Mouse (Mus musculus) midbrain, embryonic 13.5 days (tissue): ENCODE data around the gene Fancf. TPM values are rescaled to one million over a fixed set of nuclear protein-coding genes. Genes with fewer than 3 reads are reported as not detected.

Experiments used
- ATAC-seq: fragments of 200-750 bp; cut with Nextera tagmentation; 2 replicates; pipeline ENCODE4 v1.8.0; 2017; ENCODE audit warnings: mild to moderate bottlenecking, moderate TSS enrichment, moderate library complexity
- H3K27ac ChIP-seq: fragments of 300-500 bp; sonication (generic); 2 replicates; pipeline ENCODE4 v1.5.1; 2015; ENCODE audit warnings: inconsistent platforms, mild to moderate bottlenecking, moderate library complexity
- H3K27me3 ChIP-seq: fragments of 300-500 bp; sonication (generic); 2 replicates; pipeline ENCODE4 v1.6.1; 2015; ENCODE audit warnings: mild to moderate bottlenecking, inconsistent platforms
- H3K36me3 ChIP-seq: fragments of 300-500 bp; sonication (generic); 2 replicates; pipeline ENCODE4 v1.6.1; 2015; ENCODE audit warnings: mild to moderate bottlenecking, inconsistent platforms
- H3K4me1 ChIP-seq: fragments of 300-500 bp; sonication (generic); replicated peaks from 2 replicates; pipeline ENCODE4 v1.6.1; 2015; ENCODE audit warnings: inconsistent platforms
- H3K4me2 ChIP-seq: fragments of 300-500 bp; sonication (generic); replicated peaks from 2 replicates; pipeline ENCODE4 v1.6.1; 2015; ENCODE audit warnings: moderate library complexity, mild to moderate bottlenecking, inconsistent platforms
- H3K4me3 ChIP-seq: fragments of 300-500 bp; sonication (generic); replicated peaks from 2 replicates; pipeline ENCODE4 v1.5.1; 2015; ENCODE audit warnings: mild to moderate bottlenecking, inconsistent platforms
- H3K9ac ChIP-seq: fragments of 300-500 bp; sonication (generic); replicated peaks from 2 replicates; pipeline ENCODE4 v1.6.1; 2015; ENCODE audit warnings: mild to moderate bottlenecking, inconsistent platforms
- H3K9me3 ChIP-seq: fragments of 300-500 bp; sonication (generic); 2 replicates; pipeline ENCODE4 v1.6.1; 2016; ENCODE audit warnings: mild to moderate bottlenecking, inconsistent platforms
- WGBS: fragments of 180-500 bp; shearing (Covaris S2); methylation state at CpG from one replicate; pipeline ENCODE4 v1.1.7; 2015; 5-methylcytosine and 5-hydroxymethylcytosine counted together
- polyA plus RNA-seq: library from polyadenylated mRNA; unstranded; fragments of >200 nt; fragmentation: Nextera tagmentation; extraction: Ambion mirVana; gene quantifications from 2 replicates; pipeline ENCODE4 v1.2.1, GENCODE M21; 2015

Fancf gene
- polyA plus RNA-seq, 1 experiment from 2014 or later = 9.8 TPM

DNA sequence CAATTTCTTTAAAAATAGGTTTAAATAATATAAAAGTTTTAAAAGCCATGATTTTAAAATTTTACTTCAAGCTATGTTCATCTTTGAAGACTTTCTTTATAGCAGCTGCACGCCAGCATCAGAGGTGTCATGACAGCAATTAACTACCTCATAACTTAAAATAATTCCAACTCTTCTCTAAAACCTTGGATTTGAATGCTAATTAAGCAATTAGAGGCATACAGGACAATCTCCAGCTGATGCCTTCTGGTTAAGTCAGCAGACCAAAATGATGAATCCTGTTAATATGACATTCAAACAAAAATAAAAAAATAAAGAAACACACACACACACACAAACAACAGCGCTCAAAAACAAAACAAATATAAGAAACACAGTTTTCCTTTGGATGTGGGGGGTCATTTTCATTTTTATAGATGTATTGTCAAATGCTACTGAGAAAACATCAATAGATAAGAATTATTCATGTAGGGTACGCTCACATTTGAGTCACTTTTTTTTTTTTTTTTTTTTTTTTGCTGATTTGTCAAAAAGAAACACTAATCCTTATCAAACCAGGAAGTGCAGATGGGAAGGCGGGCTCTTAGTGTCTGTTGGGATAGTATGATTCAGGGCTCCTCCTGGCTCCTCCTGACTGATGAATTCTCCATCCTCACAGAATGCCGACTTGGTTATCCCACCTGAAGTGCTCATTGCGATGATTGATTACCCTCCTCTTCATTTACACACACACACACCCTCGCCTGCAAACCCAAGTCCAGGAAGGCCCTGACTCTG, 38.3 kb downstream of the Fancf start:
- WGBS = 57% methylated on average over 7 of the region's 7 CpGs
- Histone ChIP-seq H3K27me3 (no peaks in the 10 kb centered on the region), H3K4me3 (no peak overlapping the region), H3K27ac (peak overlapping the region; percentile 76), H3K4me1 (peaks cover 3% of the 10 kb centered on the region; the same call in 1 of the 2 replicates), H3K9me3 (no peaks in the 10 kb centered on the region), H3K4me2 (no peak overlapping the region), H3K9ac (no peak overlapping the region), H3K36me3 (no peaks in the 10 kb centered on the region)
- peak; percentile 77 for ATAC-seq

DNA sequence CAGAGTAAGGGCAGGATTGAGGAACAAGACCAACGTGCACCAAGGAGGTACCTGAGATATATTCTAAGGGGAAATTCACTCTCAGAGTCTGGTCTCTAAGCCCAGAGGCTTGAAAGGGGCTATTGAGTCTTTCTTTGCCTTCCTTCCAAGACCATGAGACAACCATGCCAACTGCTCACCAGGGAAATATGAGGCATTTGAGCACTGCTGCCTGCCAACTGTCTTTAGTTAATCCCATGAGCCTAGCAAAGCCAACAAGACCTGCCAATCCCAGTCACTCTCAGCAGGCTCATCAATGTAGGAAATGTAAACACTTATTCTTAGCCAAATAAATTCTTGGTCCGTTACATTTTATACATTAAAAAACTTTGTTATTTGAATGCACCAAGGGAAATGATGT, 40.6 kb downstream of the Fancf start:
- H3K9me3 ChIP-seq = no peaks in the 10 kb centered on the region
- H3K9ac ChIP-seq = no peak overlapping the region
- no peak overlapping the region for H3K27ac ChIP-seq
- H3K36me3 ChIP-seq = no peaks in the 10 kb centered on the region
- H3K4me3 ChIP-seq = no peak overlapping the region
- H3K4me2 ChIP-seq = no peak overlapping the region
- H3K4me1 ChIP-seq = peaks cover 3% of the 10 kb centered on the region; the same call in 1 of the 2 replicates
- 74% methylated on average over 2 of the region's 2 CpGs for WGBS
- ATAC-seq = no peak
- H3K27me3 ChIP-seq = no peaks in the 10 kb centered on the region

GRCm38 (mm10) chr7:51819891-51820290, 42.2 kb downstream of the Fancf start:
- Histone ChIP-seq H3K4me1 (peaks cover 3% of the 10 kb centered on the region; the same call in 1 of the 2 replicates), H3K27ac (no peak overlapping the region), H3K27me3 (no peaks in the 10 kb centered on the region), H3K36me3 (no peaks in the 10 kb centered on the region), H3K4me2 (no peak overlapping the region), H3K9ac (no peak overlapping the region), H3K4me3 (no peak overlapping the region), H3K9me3 (no peaks in the 10 kb centered on the region)
- no peak for ATAC-seq
- 76% methylated on average over 1 of the region's 1 CpGs for WGBS

- Histone ChIP-seq H3K9me3 (no peaks in the 10 kb centered on the region), H3K36me3 (no peaks in the 10 kb centered on the region), H3K9ac (no peak overlapping the region), H3K4me2 (no peak overlapping the region), H3K4me3 (no peak overlapping the region), H3K27ac (no peak overlapping the region), H3K4me1 (no peaks in the 10 kb centered on the region), H3K27me3 (no peaks in the 10 kb centered on the region)
- WGBS = 73% methylated on average over 3 of the region's 3 CpGs
- no peak for ATAC-seq
Measured at GRCm38 (mm10) chr7:51818251-51818974, 43.7 kb downstream of the Fancf start.

GRCm38 (mm10) chr7:51816283-51816839, 45.7 kb downstream of the Fancf start:
- no peaks in the 10 kb centered on the region for H3K9me3 ChIP-seq
- H3K9ac ChIP-seq = no peak overlapping the region
- peak; percentile 74 for ATAC-seq
- H3K4me2 ChIP-seq = no peak overlapping the region
- no peak overlapping the region for H3K4me3 ChIP-seq
- 0 out of 2 replicates have a peak overlapping the region, but pooled peaks have one; percentile 37 for H3K27ac ChIP-seq
- WGBS = 58% methylated on average over 3 of the region's 3 CpGs
- no peaks in the 10 kb centered on the region for H3K4me1 ChIP-seq
- no peaks in the 10 kb centered on the region for H3K27me3 ChIP-seq
- H3K36me3 ChIP-seq = no peaks in the 10 kb centered on the region

- H3K36me3 ChIP-seq = no peaks in the 10 kb centered on the region
- H3K27ac ChIP-seq = peak overlapping the region; percentile 39; the same call in 1 of the 2 replicates
- H3K4me2 ChIP-seq = no peak overlapping the region
- 60% methylated on average over 4 of the region's 4 CpGs for WGBS
- no peaks in the 10 kb centered on the region for H3K4me1 ChIP-seq
- no peak overlapping the region for H3K4me3 ChIP-seq
- no peak overlapping the region for H3K9ac ChIP-seq
- ATAC-seq = peak; percentile 89
- H3K9me3 ChIP-seq = no peaks in the 10 kb centered on the region
- H3K27me3 ChIP-seq = no peaks in the 10 kb centered on the region
Measured at GRCm38 (mm10) chr7:51815473-51816282, 46.4 kb downstream of the Fancf start.

Other genes starting within 250 kb of the Fancf start
- gene Slc17a6, start 240.3 kb downstream of the Fancf start, polyA plus RNA-seq = 76.8 and 92.2 TPM in 2 replicates
- 16.3 and 20.1 TPM in 2 replicates for gene Gas2, start 252 bp downstream of the Fancf start, polyA plus RNA-seq
- 17.1 and 17.5 TPM in 2 replicates for gene Svip, start 143.8 kb upstream of the Fancf start, polyA plus RNA-seq
- gene 1700015G11Rik, start 153.5 kb upstream of the Fancf start, polyA plus RNA-seq = not detected in 2 replicates